Mouse (Mus musculus) cerebellum, postnatal 10 days (tissue): ENCODE measurements around the gene Foxq1.

Experiments used
- DNase-seq, 2 experiments: peaks; one replicate each; pipeline ENCODE4 v3.0.0; 2021; ENCODE audit warnings: mixed read lengths in 2 of 2

Gene Foxq1

GRCm38 (mm10) chr13:31555834-31556233 is at the start of gene Foxq1:
Foxq1 (plus strand) TSS chr13:31556134.
- no peak for DNase-seq

- no peak for DNase-seq
Observed at GRCm38 (mm10) chr13:31506494-31507167, 49.3 kb upstream of the Foxq1 start.

- no peak for DNase-seq
Observed at GRCm38 (mm10) chr13:31515261-31515660, 40.7 kb upstream of the Foxq1 start.

GRCm38 (mm10) chr13:31518411-31518886 is 37.5 kb upstream of the Foxq1 start:
- peak; percentile 93 to 94 for DNase-seq

GRCm38 (mm10) chr13:31518971-31519370 is 37.0 kb upstream of the Foxq1 start:
- DNase-seq: no peak

- peak; percentile 29 to 35 for DNase-seq
Observed at GRCm38 (mm10) chr13:31524976-31525375, 31.0 kb upstream of the Foxq1 start.

GRCm38 (mm10) chr13:31531186-31531585 is 24.7 kb upstream of the Foxq1 start:
- no peak for DNase-seq

GRCm38 (mm10) chr13:31531651-31532061 is 24.3 kb upstream of the Foxq1 start:
- DNase-seq: no peak

- no peak for DNase-seq
Observed at GRCm38 (mm10) chr13:31534726-31535125, 21.2 kb upstream of the Foxq1 start.

- no peak for DNase-seq
Observed at GRCm38 (mm10) chr13:31543021-31543420, 12.9 kb upstream of the Foxq1 start.

- DNase-seq: no peak
Observed at GRCm38 (mm10) chr13:31546784-31547183, 9.2 kb upstream of the Foxq1 start.

GRCm38 (mm10) chr13:31547204-31547603 is 8.7 kb upstream of the Foxq1 start:
- no peak for DNase-seq

- DNase-seq: no peak
Observed at GRCm38 (mm10) chr13:31547610-31548009, 8.3 kb upstream of the Foxq1 start.

- peak in 1 of 2 experiments; percentile 11 for DNase-seq
Observed at GRCm38 (mm10) chr13:31556964-31557767, 1.2 kb downstream of the Foxq1 start.

GRCm38 (mm10) chr13:31557768-31558520 is 2.0 kb downstream of the Foxq1 start:
- peak; percentile 54 to 60 for DNase-seq

GRCm38 (mm10) chr13:31558521-31559418 is 2.8 kb downstream of the Foxq1 start, which contains the start of gene A530084C06Rik:
A530084C06Rik (minus strand) TSS chr13:31559333.
- DNase-seq: peak; percentile 52 to 54

GRCm38 (mm10) chr13:31559419-31560144 is 3.6 kb downstream of the Foxq1 start:
- peak; percentile 81 for DNase-seq

- DNase-seq: no peak
Observed at GRCm38 (mm10) chr13:31564394-31564793, 8.5 kb downstream of the Foxq1 start.

- DNase-seq: no peak
Observed at GRCm38 (mm10) chr13:31567099-31567498, 11.2 kb downstream of the Foxq1 start.

GRCm38 (mm10) chr13:31567617-31568294 is 11.8 kb downstream of the Foxq1 start:
- DNase-seq: no peak
